Mouse (Mus musculus): ENCODE measurements around the gene C130050O18Rik. TPM values are rescaled to one million over a fixed set of nuclear protein-coding genes. Genes with fewer than 3 reads are reported as not detected.

Gene C130050O18Rik
- total RNA-seq, 2 experiments from 2014 or later: 0.81 to 0.91 TPM

DNA sequence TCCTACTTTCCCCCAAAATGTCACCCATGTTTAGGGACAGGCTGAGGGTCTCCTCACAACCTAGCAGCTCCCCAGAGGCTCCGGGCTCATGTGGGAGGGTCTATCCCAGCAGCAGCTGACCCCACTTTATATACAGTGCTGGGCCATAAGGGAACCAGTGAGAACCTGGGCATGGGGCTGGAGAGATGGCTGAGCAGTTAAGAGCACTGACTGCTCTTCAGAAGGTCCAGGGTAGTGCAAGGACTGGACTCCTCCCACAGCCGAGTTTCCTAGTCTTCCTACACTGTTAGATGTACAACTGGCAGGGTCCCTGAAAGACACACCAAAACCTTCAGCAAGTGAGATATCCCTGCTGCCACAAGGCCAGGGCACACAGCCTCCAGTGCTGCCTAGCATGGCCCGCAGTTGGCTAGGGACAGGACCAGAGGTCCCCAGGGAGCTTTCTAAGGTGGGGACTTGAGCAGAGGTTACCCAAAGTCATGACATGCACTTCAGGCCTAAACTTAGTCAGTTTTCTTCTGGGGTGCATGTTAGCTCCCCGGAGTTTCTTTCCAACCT lies 7.6 kb upstream of the C130050O18Rik start:
- DNase-seq: no peak

DNA sequence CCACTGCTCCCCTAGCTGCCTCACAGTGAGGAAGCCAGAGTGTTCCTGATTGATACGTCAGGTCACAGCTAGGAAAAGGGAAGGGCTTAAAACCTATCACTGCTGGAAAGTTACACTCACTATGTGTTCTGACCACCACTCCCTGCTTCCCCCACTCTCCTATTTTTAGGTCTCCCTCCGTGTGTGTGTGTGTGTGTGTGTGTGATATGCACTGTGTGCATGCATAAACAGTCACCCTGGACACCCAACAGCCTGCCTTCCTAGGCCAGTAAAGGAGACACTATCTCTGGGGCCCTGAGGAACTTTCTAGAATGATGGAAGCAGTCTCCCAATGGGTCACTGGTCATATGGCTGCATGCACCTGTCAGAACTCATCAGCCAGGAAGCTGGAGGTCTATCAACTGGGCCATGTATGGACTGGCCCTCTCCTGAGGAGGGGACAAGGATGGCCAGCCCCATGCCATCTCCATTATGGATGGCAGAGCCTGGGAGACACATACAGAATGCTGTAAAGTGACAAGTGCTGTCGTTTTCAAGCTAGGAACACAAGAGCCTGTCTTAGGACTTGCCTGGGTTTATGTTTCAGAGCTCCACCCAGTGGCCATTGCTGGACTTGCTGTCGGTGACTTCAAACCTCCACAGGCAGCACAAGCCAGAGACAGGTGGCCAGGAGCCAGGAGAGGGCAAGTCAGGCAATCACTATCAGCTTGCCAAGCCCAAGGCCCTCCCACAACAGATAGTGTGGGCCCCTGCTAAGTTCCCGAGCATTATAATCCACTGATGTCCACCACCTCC lies 6.9 kb upstream of the C130050O18Rik start:
- DNase-seq: peak; percentile 94

DNA sequence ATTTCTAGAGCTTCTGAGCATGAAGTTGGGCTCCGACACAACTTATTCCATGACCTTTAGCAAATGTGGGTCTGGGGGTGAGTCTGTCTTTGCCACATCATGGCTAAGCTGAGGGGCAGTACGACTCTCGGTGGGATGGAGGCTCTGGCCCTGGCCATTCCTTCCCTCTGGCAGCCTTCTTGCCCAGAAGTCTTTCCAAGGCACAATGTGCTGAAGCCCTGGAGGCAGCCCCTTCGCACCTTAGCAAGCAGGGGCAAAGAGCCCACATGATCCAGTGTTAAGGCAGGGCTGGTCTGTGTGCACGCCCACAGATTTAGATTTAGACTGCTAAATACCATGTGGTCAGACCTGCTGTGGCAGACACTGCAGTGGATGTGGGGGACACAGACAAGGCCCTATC lies 6.3 kb upstream of the C130050O18Rik start:
- DNase-seq: no peak

DNA sequence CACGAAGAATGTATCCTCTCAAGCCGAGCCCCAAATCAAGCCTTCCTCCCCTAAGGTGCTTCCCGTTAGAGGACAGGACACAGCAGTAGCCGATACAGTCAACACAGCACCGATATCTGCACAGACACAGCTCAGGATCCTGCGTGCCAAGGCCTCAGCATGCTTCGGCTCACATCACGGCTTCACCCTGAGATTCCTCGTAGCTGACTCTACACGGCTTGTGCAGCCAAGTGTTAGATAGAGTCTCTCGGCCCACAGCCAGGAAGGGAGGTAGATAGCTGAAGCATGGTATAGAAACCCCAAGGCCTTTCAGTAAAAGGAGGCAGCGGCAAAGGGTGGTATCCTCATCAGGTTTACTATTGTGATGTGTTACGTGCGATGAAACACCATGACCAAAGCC lies 5.1 kb upstream of the C130050O18Rik start:
- no peak for DNase-seq

DNA sequence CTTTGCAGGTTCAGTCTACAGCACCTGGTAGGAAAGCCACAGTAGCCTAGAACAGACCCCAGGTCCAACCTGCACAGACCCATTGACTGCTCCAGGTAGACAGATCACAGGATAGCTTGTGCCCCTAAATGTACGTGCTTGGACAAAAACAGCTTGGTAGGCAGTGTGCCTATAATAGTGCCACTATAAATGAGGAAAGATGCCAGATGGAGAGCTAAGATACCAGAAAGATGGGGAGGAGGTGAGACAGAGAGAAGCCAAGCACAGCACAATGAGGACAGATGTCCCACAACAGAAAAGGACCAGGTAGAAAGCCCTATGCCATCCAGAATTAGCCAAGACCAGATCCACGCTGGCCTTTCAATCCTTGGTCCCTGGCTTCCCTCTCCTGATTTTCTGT lies 3.0 kb upstream of the C130050O18Rik start:
- DNase-seq: no peak

DNA sequence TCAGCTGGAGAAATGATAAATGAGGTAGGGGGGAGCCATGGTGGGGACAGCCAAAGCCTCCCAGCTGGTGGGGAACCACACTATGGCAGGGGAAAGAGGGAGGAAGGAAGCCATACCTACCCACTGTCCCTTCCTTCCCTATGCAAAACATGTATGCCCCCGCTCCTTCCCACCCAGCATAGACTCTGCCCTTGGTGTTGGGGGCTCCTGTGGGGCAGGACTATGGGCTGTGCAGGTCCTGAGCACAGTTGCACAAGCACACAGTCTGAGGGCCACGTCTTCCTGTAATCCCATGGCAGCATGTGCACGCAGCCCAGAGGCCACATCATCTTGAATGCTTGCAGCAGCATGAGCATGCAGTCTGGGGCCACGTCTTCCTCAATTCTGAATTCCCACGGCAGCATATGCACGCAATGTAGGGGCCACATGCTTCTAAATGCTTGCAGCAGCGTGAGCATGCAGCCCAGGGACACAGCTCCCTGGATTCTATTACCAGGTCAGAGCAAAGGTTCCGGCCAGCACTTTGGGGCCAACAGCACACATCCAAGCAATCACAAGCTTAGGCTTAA lies 1.3 kb upstream of the C130050O18Rik start:
- no peak for DNase-seq

DNA sequence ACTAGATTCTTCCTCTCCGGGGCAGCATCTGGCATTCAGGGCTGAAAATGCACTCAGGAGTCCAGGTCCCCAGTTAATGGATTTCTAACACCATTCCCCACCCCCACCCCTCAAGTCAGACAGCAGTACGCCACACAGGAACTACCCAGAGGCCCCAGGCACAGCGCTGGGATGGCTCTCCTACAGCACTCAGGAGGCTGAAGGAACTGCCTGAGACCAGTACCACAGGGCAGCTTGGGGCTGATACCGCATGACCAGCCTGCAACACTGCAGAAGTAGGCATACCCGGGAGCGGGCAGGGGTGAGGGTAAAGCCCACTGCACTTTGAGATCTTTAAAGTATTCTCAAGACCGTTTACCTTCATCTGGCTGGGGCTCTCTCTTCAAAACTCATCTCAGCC lies 398 bp downstream of the C130050O18Rik start:
- DNase-seq: no peak

DNA sequence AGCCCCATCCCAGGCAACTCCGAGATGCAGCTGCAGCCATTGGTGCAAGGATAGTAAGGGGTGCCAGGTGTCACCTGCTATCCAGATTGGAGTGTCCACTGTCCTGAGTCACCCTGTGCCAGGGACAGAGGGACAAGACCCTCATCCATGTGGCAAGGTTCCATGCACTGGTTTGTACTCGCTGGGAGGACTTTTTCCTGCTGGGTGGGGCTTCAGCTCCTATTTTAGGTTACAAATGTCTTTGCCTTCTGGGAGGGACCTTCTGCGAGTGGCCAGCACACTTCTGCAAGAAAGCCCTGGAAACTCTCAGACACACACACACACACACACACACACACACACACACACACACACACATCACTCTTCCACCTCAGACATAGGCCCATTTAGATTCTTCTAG lies 873 bp downstream of the C130050O18Rik start:
- DNase-seq: no peak

DNA sequence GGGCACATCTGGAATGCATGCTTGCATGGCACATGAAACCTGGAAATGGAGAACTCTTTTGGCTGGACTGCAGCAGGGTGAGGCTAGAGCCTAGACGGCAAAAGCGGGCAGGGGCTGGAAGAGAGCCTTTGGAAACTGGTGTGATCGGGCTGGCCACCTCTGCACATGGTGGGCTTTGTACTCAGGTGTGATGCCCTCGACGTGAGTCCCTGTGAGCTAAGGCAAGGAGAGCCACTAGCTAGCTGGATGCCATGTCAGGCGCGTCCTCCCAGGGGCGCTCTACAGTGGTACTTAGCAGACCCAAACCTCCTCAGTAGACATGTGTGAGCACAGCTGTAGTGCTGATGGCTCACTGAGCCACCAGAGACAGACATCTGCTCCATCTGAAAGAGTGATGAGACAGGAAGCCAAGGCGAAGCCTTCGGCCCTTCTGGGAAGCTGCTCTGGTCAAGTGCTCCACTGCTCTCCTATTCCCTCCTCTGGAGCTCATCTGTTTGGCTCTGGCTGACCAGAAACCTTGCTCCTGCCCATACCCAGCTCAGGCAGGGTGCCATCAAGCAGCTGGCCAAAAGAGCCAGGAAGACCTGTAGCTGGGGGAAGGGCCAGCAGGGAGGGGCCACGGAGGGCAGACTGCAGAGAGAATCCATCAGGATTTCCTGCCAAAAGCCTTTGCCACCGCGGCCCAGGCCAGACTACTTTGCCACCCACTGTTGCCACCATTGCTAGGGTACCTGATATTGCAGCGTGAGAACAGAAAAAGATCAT lies 2.2 kb downstream of the C130050O18Rik start:
- peak; percentile 79 for DNase-seq

DNA sequence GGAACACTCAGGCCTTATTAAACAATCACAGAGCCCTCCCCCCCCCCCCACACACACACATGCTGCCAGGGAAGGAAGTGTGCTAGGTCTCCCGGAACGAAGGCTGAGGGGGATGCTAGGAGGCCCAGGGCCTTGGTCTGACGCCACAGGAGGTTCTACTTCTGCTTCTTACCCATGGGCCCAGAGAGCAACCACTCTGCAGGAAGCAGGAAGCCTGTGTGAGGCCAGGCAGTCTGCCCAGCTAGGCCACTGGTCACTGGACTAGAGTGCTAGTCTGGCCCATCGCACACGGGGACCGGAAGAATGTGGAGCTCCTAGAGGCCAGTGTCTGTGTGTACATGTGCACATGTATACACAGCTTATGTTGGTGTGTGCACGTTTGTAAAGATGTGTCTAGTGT lies 3.4 kb downstream of the C130050O18Rik start:
- DNase-seq: peak; percentile 57

DNA sequence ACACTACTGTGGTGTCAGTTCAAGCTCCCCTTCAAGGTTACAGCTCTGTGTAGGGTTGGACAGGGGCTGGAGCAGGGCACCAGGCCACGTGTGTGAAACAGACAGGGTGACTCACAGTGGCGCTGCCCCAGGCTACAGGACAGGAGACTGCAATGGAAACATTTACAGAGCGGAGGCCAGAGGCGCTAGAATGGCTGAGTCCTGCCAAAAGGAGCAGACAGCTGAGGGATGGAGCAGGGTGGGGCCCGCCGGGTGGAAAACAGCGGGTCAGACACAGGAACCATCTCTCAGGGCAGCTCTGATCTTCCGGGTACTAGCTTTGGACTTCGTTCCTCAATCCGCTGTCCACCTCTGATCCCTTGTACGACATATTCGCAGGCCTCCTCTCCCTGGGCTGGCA lies 4.3 kb downstream of the C130050O18Rik start:
- peak; percentile 86 for DNase-seq

DNA sequence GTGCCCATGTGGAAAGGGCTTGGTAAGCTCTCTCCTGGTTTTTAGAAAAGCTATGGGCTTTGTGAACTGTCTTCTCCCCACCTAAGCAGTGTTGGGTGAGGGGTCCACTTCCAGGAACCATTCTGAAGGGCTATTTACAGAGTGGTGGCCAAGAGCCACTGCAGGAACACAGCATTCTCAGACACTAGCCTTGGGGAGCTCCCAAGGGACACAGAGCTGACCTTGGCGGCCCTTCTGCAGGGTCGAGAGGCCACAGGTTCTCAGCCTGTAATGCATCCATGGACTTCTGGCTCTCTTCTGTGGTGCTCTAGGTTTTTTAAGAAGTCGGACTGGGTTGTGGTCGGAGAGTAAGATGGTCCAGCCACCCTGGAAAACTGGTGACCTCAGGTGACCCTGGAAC lies 5.0 kb downstream of the C130050O18Rik start:
- DNase-seq: no peak

DNA sequence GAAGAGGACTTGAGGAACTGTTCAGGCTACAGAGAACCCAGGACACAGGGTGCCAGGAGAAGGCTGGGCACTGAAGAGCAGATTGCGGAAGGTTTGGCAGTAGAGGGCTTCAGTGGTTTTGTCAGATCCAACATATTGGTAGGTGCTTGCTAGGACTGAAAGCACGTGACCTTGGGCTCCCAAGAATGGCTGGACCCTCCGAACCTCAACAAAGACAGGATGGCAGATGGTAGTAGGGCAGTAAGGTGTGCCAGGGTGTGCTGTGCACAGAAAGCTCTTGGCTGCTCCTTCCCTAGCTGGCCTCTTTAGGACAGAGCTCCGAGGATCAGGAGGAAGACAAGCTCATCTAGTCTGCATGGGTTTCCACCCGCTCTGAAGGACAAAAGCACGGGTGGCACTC lies 6.0 kb downstream of the C130050O18Rik start:
- DNase-seq: no peak

DNA sequence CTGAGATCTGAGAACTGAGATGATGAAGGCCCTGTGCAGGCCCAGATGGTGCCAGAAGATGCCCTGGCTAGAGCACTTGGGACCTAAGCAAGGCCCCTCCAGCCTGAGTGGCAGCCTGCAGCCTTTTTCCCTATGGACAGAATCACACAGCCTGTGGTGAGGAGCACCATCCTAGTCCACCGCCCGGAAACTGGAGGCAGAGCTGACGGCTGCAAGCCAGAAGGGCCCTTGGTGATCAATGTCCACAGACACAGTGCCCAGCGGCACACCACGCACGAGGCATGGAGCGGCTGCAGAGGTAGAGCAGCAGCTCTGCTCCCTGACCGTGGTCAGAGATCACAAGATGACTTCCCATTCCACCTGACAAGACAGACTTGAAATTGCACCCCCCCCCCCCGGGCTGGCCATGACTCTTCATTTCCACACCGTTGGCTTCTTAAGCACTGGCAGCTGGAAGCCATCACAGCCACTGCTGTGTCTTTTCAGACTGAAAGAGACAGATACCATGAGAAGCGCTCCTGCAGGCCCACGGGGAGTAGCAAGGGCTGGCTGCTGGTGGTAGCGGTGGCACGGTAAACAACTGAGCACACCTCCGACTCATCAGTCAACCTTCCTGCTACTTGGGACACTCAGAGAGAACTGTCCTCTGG lies 6.7 kb downstream of the C130050O18Rik start:
- no peak for DNase-seq

DNA sequence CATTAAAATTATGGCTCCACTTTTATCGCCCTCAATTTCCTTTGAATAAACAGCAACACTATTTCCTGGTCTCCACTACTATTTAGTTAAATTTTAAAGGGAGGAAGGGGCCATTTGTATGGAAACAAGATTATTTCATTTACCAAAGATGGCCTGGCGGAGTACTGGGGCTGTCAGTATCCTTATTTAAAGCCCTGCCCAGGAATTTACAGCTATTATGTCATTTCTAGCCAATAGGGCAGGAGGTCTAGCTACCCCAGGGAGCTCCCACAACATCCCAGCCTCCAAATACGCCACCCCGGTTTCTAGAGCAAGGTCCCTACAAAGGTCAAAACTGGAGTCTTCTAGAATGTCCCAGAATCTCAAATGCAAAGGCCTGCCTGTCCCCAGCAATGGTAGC lies 8.5 kb downstream of the C130050O18Rik start:
- no peak for DNase-seq

DNA sequence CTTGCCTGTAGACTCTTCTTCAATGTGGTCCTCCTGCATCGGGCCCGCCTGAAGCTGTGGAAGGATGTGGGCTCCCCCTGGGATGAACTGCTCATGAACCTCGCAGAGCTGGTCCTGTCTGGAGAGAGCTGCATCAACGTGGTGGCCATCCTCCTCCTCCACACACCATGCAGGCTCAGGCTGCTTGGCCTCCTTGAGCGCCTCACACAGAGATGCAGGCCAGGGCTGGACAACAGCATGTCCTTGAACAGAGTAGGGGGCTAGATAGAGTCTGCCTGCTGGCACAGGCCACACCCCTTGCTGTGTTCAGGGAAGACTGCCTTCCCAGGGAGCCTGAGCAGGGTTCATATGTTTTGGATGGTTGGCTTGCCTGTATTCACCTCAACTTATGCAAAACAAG lies 9.9 kb downstream of the C130050O18Rik start:
- no peak for DNase-seq

DNA sequence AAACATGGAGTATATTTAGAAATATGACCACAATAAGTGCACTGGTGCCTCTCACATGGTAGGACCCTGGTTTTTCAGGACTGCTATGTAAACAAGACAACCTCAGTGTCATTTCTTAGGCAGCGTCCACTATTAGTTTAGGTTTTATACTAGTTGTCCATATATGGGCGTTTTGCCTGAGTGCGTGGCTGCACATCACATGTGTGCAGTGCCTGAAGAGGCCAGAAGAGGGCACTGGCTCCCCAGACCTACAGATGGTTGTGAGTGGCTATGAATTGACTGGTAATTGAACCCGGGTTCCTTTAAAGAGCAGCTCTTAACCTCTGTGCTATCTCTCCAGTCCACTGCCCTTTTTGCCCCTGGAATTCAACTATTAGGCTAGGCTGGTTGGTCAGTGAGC lies 11.9 kb downstream of the C130050O18Rik start:
- no peak for DNase-seq

DNA sequence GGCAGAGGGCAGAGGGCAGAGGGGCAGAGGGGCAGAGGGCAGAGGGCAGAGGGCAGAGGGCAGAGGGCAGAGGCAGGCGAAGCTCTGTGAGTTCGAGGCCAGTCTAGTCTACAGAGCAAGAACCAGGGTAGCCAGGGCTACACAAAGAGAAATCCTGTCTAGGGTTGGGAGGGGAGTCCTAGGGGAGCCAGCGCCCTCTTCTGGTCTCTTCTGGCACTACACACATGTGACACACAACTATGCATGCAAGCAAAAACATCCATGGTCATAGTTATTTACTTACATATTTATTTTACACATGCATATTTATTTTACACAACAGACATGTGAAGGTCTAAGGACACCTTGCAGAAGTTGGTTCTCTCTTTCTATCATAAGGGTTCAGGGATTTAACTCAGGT lies 12.4 kb downstream of the C130050O18Rik start:
- DNase-seq: no peak

DNA sequence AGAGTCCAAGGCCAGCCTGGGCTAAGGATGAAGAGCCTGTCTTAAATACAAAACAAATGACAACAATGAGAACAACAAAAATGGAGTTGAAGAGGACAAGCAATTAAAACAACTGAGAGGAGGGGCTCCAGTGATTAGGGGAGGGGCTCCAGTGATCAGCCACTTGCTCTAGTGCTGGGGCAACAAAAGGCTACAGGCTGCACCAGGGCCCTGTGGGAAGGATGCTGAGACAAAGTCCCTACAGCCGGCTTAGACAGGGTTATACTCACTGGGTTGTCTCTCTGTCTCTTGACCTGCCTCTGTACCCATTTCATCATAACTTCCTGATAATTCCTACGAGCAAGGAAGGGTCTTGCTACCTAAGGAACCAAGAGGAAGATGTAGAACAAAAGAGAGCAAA lies 13.0 kb downstream of the C130050O18Rik start:
- no peak for DNase-seq

DNA sequence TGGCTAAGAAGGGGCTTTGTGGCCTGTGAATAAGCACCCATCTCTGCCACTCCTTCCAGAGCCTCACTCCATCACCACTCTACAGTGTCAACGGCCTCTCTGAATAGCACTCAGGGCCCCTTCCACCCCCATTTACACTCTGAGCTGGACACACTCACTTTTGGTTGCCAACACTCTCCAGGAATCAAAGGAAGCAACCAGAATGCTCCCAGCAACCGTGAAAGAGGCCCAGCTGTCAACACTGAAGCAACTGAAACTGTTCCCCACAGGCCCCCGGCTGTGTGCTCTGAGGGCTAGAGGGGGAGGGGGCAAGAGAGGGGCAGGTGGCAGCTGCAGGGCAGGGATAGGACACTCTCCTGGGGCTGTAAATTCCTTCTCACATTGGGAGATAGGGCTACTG lies 13.6 kb downstream of the C130050O18Rik start:
- no peak for DNase-seq

DNA sequence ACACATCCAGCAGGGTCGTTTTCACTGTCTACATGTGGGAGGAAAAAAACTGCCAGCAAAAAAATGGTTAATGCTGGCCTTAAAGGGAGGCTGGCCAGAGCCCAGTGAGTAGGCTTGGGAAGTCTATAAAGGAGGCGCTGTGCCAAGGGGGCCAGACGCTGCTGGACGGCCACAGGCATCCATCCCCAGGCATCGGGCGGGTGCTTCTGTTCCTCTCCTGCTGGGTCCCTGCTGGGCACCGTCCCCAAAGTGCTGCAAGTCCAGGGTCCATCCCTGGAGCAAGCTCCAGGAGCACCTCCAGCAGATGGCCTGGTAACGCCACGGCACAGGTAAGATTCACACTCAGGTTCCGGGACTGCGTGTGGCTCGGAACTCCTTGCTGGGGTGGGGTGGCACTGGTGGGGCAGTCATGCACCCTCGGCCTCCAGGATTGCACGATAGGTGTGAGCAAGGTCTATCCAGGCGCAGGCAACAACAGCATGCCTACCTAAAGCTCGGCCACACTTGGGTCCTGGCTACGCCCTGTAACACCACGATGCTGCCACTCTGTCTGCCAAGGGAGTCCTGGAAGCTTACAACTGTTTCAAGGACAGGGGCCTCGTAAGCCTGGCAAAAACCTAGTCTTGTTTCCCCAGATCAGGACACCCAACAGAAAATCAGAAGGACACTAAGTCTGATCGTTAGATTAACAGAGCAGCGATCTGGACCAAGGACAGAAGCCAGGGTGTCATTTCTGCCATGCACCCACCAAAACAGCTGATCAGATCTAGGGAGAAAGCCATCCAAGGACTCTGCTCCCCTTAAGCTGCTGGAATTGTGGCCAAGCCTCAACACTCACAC lies 18.2 kb downstream of the C130050O18Rik start, which contains the start of gene Gper1:
Gene Gper1 (plus strand): TSS at position 126 of the 840 bp plus-strand sequence.
- peak; percentile 76 for DNase-seq

DNA sequence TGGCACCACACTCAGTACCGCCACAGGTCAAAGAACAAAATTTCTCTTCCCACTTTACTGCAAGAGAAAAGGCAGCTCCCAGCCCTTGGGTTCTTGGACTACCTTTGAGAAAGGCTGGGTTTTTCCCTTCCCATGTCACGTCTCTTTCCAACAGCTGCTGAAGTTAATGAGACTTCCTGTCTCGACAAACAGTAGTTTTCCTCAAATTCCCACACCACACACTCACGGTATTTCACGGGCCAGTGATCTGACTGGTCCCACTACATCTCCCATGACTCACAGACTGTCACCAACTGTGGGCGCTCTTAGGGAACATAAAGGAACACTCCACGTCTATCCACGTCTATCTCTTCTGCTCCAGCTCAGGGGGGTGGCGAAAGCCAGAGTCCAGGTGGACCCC lies 20.1 kb downstream of the C130050O18Rik start:
- no peak for DNase-seq
